Mouse (Mus musculus) CD4-positive, CD25-positive, alpha-beta regulatory T cell, adult 4 months (primary cell): ENCODE results near the gene Pik3r1. TPM values are rescaled to one million over a fixed set of nuclear protein-coding genes. Genes with fewer than 3 reads are reported as not detected.

ENCODE experiments used
- ATAC-seq: one replicate; pipeline ENCODE4 v1.8.0; 2017
- polyA plus RNA-seq, 2 experiments: library from polyadenylated mRNA; unstranded; fragments of 100-300 nt; shearing (Covaris generic); gene quantifications; one replicate each; pipeline ENCODE4 v1.2.1; 2017

Pik3r1 gene
- polyA plus RNA-seq, 2 experiments from 2014 or later: 83.2 to 105 TPM

GRCm38 (mm10) chr13:101736521-101737387, 31.3 kb downstream of the Pik3r1 start:
- ATAC-seq: peak; percentile 60

DNA sequence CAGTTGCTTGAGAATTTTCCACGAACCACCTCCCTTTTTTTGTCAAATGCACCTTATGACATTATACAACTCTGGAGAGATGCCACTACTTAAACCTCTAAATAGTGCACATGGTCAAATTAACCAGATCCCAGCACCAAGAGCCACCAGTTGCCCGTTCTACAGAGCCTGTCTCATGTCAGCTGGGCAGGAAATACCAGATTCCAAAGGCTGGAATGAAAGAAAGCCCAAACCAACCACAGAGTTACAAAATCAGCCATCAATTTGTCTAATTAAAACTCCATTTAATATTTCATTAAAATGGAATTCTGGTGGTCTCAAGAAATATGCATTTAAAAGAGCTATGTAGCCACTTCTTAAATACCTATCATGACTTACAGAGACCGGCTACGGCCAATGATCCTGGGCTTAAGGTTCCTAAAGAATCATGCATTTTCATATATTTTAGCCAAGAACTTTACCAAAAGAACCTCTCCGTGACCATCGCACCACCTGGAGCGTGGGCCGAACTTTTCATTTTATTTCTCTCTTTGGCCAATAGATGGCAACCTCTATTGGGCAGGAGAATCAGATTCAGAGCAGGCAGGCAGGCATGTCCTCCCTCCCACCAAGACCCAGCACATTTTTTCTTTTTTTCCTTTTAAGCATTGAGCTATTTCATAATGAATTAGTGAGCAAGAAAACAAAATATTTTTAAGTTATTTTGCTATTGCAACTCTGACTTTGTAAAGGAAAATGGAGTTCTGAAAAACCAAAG, 32.5 kb downstream of the Pik3r1 start:
- ATAC-seq: peak; percentile 35

DNA sequence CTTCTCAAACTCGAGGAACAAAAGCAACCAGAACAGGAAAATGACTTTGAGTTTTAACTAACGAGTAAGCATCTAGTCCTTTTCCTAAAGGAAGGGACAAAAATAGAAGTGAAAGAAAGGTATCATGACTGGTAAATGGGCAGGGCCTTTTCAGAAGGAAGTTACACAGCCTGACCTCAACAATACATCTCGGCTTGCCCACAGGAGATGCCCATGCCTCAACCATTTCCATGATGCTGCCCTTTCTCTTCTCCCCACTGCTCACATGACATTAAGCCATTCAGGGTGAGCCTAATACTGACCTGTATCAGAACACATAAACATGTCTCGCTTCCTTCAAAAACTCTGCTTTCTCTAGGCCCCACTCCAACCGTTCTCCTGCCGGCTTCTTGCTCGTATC, 33.8 kb downstream of the Pik3r1 start:
- ATAC-seq: no peak

GRCm38 (mm10) chr13:101732675-101733074, 35.3 kb downstream of the Pik3r1 start:
- ATAC-seq: peak; percentile 24

GRCm38 (mm10) chr13:101731777-101732176, 36.2 kb downstream of the Pik3r1 start:
- ATAC-seq: no peak

DNA sequence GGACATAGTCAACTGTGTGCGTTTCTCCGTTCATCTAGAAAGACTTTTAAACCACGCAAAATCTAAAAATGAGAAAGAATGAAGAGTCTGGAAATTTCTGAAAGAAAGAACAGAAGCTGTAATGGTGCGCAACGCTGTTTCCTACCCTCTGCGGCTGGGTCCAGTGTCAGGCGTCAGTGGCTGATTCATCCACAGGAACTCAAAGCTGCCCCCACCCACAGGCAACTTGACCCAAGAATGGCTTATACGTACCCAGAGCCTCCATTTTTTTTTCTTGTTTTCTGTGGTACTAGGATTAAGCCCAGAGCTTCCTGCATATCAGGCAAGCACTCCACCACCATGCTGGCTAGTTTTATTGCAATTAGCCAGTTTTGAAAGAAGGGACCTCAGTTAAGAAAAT, 37.7 kb downstream of the Pik3r1 start:
- ATAC-seq: no peak

- no peak for ATAC-seq
Observed at GRCm38 (mm10) chr13:101729248-101730055, 38.6 kb downstream of the Pik3r1 start.

DNA sequence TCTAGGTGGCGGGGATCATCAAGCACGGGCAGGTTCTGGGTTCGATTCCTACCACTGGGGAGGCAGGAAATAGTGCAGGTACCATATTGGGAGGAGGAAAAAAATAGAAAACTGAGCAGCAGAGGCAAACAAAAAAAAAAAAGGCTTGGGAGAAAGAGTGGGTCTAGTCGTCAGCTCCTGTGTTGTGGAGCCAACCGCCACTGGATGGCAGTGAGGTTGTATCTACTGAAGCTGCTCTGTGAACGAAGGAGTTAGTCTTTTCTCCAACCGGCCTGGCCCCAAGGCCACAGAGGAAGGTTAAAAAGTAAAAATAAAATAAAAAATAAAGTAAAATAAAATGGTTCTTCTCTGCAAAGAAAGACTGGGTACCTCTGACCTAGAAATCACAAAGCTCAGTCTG, 39.2 kb downstream of the Pik3r1 start:
- ATAC-seq: no peak

- ATAC-seq: no peak
Observed at GRCm38 (mm10) chr13:101728300-101728699, 39.7 kb downstream of the Pik3r1 start.

- no peak for ATAC-seq
Observed at GRCm38 (mm10) chr13:101727837-101728236, 40.2 kb downstream of the Pik3r1 start.

DNA sequence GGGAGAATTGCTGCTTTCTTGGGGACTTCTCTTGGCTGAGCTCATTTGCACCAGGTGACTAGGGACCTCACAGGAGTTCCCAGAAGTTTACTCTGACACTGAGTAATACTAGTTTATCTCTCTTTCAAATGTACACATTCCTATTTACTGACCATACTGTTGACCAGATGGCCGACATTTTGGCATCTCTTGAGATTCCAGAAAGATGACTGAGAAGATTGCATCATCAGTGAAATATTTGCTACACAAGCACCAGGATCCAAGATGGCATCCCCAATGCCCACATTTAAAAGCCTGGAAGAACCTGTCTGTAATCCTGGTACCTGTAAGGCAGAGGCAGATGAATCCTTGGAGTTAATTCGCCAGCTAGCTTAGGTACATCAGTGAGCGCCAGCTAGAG, 41.1 kb downstream of the Pik3r1 start:
- ATAC-seq: no peak

DNA sequence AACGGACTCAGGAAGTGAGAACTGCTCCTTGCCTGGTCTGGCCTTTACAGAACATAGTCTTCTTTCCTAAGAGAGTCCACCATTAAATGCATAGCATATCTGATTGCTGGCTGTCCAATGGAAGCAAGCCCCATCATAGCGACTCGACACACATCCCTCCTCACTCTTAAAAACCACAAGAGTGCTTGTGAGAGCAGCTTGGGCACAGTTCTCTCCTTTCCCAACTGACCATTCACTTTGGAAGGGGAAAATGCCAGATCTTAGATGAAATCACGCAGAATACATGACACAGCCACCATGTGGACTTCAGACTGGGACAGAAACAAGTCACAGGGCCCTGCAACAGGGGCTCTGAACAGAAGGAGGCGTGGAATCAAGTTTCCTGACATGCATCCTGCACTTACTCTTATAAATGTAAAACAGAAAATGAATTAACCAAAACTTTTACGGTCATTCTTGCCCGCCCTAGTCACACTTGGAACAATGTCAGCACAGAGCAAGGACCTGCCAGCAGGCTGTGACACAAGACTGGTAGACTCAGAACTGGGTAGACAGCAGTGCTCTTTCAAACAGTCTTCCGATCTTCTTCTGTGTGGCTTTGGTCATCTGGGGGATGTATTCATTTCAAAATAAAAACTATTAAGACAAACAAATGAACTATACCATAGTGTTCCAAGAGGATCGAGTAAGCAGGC, 46.0 kb downstream of the Pik3r1 start:
- ATAC-seq: no peak

DNA sequence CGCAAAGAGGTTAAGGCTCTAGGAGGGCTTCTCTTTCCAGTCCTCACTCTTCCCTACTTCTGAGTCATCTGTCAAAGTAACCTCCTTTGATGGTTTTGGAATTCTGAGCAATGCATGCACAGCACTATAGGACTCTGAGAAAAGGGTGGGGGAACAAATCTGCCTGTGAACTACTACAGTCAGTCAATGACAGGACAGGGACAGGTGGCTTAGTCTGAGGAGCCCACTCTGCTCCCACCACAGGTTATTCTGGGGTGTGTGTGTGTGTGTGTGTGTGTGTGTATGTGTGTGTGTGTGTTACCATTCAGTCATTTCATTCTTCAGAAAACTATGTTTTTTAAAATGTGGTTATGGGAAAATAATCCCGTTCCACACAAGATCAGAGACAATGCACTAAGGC, 46.9 kb downstream of the Pik3r1 start:
- ATAC-seq: no peak

GRCm38 (mm10) chr13:101719312-101719870, 48.6 kb downstream of the Pik3r1 start:
- ATAC-seq: peak; percentile 89

DNA sequence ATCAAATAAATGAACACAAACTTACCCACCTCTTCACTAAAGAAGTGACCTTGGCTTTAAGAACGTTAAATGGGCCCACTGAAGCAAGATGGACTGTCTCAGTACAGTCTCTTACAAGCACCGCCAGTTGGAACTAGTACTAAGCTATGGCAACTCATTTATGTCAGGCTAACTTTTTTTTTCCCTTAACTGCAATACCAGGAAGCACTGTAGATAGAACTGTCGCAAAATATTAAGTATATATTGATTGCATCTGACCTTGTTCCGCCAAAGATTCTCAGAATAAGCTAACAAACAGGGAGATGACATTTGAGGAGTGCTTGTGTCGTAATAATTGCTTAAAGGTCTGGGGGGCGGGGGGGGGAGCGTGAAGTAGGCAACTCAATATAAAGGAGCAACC, 49.3 kb downstream of the Pik3r1 start:
- no peak for ATAC-seq

DNA sequence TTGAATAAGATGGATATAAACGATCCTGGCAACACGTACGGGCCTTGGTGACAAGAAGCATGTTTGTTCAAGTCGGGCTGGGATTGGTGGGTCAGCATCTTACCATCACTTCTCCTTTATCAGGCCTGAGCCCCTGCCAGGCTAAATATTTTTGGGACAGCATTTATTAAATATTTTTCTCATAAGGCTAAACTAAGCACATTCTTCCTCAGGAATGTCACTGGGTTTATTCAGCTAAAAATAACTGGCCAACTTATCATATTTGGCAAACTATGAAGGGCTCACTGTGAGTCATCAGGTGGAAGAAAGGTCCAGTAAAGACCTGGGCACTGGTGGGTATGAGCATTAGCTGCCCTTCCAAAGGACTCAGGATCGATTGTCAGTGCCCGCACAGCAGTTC, 50.2 kb downstream of the Pik3r1 start:
- no peak for ATAC-seq

GRCm38 (mm10) chr13:101713429-101714088, 54.5 kb downstream of the Pik3r1 start:
- ATAC-seq: peak; percentile 33

DNA sequence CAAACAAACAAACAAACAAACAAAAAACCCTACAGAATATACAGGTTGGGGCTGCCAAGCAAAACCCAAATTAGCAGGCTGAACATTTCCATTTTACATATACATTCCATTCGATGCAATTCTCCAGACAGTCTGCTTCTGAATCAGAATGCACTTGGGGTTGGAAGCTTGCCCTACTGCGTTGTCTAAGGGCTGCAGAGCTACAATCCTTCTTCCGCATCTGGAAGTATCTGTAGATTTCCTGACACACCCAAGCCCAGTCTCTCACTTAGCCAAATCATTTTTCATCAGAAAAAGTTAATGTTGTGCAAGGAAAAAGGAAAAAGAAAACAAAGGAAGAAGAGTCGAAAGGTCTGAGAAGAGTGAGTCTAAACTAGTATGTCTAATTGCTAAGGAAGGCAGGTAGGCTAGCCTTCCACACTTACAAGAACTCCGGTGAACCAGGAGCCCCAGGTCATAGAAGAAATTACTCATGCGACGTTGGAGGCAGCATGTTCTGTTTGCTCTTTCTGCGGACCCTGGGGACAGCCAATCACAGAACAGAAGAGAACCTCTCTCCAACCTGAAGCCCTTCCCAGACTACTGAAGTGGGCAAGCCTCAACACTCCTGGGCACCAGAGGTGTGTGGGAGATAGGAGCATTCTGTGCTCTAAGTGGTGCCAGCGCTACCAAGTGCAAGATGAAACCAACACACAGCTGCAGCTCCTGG, 55.1 kb downstream of the Pik3r1 start:
- ATAC-seq: no peak

- peak; percentile 18 for ATAC-seq
Observed at GRCm38 (mm10) chr13:101712099-101712498, 55.9 kb downstream of the Pik3r1 start.

- peak; percentile 59 for ATAC-seq
Observed at GRCm38 (mm10) chr13:101711301-101711700, 56.7 kb downstream of the Pik3r1 start.

DNA sequence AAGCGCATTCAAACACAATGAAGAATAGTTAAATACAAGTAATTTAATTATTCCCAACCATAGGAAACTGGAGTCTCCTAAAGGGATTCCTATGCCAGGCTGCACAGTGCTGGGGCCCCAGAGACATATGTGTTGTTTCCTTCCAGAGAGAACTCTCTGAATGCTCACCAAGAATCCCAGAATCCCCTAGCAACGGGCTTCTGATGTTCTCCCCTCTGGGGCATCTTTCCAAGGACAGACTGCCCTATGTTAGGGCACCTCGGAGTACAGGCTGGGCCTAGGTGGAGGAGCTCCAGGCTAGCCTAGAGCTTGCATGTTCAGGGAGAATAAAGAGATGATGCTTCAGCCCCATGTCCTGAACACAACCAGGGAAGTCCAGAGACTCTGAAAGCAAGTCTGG, 58.2 kb downstream of the Pik3r1 start:
- no peak for ATAC-seq
